Mouse (Mus musculus): Measurements from ENCODE around the gene Med13.

Med13 gene

DNA sequence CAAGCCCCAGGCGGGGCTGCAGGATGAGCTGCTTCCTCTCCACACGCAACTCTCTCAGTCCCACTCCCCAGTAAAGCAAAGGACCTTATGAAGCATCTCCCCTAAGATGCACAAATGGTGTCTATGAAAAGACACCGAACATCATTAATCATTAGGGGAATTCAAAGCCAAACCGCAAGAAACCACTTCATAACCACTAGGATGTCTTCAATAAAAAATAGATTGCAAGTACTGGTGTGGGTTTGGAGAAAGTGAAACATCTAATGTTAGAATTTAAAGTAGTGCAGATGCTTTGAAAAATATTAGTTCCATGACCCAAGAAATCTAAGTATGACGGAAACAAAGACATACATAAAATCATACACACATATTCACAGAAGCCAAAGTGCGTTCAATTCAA is 65.7 kb downstream of the Med13 start:
- DNase-seq (ENCODE audit: low spot score) = no peak

- DNase-seq (ENCODE audit: low spot score) = no peak
Observed at GRCm38 (mm10) chr11:86285729-86286128, 71.7 kb downstream of the Med13 start.

DNA sequence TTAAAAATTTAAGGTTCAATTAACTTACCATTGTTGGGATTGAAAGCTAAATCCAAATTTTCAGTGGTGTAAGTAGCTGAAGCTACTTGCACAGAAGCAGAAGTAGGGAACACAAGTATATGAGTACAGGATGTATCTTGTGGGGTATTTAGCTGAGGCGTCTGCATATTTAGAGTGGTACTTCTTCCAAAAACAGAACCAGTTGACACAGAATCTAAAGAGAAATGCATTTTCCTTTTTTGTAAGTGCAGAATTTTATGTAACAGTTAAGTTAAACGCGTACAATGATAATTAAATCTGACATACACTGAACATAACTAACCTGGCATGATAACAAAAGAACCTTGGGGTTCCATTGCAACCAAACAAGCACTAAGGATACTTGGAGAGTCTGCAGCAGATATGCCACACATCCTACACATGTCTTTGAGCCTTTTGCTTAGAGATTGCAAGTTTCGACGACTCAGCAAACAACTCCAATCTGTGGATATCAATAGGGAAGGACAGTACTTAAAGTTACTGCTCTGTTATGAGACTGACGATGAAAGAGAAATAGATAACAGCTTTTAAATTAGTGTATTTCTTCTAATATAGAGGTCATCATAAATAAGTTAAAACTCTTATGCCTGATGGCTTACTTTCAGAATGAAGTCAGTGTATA is 78.8 kb downstream of the Med13 start:
- DNase-seq (ENCODE audit: low spot score) = no peak

DNA sequence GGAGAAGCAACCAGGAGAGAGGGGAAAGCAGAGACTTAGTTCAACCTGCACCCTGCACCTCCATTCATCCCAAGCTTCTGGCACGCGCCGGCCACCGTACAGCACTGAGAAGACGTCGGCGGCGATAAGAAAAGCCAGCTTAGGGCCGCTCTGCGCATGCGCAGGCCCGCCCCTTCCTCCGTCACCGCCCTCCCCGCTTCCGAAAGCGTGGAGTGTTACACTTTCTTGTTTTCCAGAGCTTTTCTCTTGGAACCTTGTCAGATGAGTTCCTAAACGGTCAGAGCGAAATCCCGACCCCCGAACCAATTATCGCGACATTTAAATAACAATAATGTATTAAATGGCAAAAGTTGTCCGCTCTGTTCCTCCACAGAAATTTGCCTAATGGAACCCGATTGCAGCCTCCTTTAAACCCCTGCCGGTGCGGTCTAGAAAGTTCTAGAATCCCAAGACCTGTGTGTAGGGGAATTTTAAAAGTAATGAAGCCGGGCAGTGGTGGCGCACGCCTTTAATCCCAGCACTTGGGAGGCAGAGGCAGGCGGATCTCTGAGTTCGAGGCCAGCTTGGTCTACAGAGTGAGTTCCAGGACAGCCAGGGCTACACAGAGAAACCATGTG is 99.8 kb downstream of the Med13 start, which contains the start of gene Ints2:
Gene Ints2 (minus strand): TSS at position 116 of the 617 bp plus-strand sequence.
- DNase-seq (ENCODE audit: low spot score) = peak; percentile 97

GRCm38 (mm10) chr11:86257054-86257453 is 100.3 kb downstream of the Med13 start:
- DNase-seq (ENCODE audit: low spot score) = peak; percentile 24

- no peak for DNase-seq (ENCODE audit: low spot score)
Observed at GRCm38 (mm10) chr11:86253342-86253741, 104.1 kb downstream of the Med13 start.

DNA sequence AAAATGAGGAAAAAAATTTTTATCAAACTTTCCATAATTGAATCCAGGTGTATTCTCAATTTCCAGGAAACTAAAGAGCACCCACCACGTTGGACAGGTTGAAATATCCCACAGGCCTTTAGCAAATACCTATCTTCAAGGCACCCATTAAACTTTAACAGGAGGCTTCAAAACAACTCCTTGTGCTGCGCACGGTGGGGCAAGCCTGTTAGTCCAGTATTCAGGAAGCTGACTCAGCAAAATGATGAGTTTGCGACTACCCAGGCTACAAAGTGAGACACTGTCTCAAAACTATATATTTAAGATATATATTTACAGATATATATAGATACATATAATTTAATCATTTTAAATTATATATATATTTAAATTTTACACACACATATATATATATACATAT is 125.0 kb downstream of the Med13 start:
- DNase-seq (ENCODE audit: low spot score) = no peak

GRCm38 (mm10) chr11:86231781-86232350 is 125.5 kb downstream of the Med13 start:
- DNase-seq (ENCODE audit: low spot score) = no peak

GRCm38 (mm10) chr11:86226646-86227180 is 130.7 kb downstream of the Med13 start:
- no peak for DNase-seq (ENCODE audit: low spot score)

GRCm38 (mm10) chr11:86225761-86226160 is 131.6 kb downstream of the Med13 start:
- DNase-seq (ENCODE audit: low spot score) = no peak

Measured in embryo, embryonic 10 days (tissue).